Mouse (Mus musculus): Measurements from ENCODE around the gene G0s2. TPM values are rescaled to one million over a fixed set of nuclear protein-coding genes. Genes with fewer than 3 reads are reported as not detected.
A peak's percentile ranks its signal among the peaks of the same experiment; 100 is the strongest.

G0s2 gene
- polyA plus RNA-seq, 1 experiment from 2014 or later: 5.1 TPM

DNA sequence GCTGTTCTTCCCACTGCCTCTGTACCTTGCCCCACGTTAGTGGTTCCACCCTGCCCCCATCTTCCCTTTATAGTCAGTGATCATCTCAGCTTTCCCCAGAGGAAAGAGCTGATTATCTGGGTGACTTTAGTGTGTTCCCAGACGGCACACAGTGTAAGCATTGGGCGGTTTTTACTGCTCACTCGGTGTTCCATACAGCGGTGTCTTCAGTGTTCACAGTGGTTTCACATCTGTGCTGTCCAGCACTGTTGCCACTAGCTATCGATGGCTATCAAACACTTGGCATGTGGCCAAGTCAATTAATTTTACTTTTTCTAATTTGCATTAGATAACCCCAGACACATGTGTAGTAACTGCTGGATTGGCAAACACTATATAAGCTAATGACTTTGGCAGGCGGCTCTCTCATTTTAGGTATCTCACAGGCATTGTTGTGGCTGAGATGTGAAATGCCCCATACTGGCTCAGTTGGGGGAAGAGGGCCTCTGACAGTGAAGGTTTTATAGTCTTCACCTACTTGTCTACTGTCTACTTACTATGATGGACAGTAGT lies 11.3 kb upstream of the G0s2 start:
- no peak overlapping the region for H3K4me3 ChIP-seq
- H3K27ac ChIP-seq (replicated peaks): no peak overlapping the region
- no peaks in the 10 kb centered on the region for H3K4me1 ChIP-seq
- no peak for ATAC-seq (replicated peaks)
- no peaks in the 10 kb centered on the region for H3K9me3 ChIP-seq
- 80% methylated on average over 7 of the region's 7 CpGs for WGBS
- no peaks in the 10 kb centered on the region for H3K36me3 ChIP-seq
- no peaks in the 10 kb centered on the region for H3K27me3 ChIP-seq
- no peak overlapping the region for H3K4me2 ChIP-seq (replicated peaks)
- H3K9ac ChIP-seq (replicated peaks): no peak overlapping the region

DNA sequence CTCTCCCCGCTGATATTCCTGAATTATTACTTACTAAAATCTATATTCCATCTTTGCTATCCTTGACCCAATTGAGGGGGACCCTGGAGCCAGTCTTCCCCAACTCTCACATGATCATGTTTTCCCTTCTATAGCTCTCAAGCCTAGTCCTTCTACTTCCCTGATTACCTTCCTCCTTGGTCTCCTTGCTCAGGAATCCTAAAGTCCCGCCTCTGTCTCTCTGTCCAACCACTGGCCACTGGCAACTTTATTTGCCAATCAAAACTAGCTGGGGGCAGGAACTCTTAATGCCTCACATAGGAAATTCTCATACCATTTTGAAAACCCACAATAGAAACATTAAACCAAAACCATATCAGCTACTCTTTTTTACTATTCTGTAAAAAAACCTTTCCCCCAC lies 8.3 kb upstream of the G0s2 start:
- Histone ChIP-seq H3K27ac (replicated peaks) (no peak overlapping the region), H3K9me3 (no peaks in the 10 kb centered on the region), H3K36me3 (no peaks in the 10 kb centered on the region), H3K4me1 (no peaks in the 10 kb centered on the region), H3K27me3 (no peaks in the 10 kb centered on the region), H3K4me2 (replicated peaks) (no peak overlapping the region), H3K4me3 (no peak overlapping the region), H3K9ac (replicated peaks) (no peak overlapping the region)
- ATAC-seq (replicated peaks): no peak
- WGBS: 92% methylated on average over 2 of the region's 2 CpGs

- H3K4me2 ChIP-seq (replicated peaks): no peak overlapping the region
- H3K27ac ChIP-seq (replicated peaks): no peak overlapping the region
- no peaks in the 10 kb centered on the region for H3K27me3 ChIP-seq
- no peaks in the 10 kb centered on the region for H3K4me1 ChIP-seq
- no peaks in the 10 kb centered on the region for H3K36me3 ChIP-seq
- no peak overlapping the region for H3K4me3 ChIP-seq
- H3K9me3 ChIP-seq: no peaks in the 10 kb centered on the region
- WGBS: 80% methylated on average over 4 of the region's 4 CpGs
- no peak for ATAC-seq (replicated peaks)
- H3K9ac ChIP-seq (replicated peaks): no peak overlapping the region
Observed at GRCm38 (mm10) chr1:193279492-193279891, 6.5 kb upstream of the G0s2 start.

DNA sequence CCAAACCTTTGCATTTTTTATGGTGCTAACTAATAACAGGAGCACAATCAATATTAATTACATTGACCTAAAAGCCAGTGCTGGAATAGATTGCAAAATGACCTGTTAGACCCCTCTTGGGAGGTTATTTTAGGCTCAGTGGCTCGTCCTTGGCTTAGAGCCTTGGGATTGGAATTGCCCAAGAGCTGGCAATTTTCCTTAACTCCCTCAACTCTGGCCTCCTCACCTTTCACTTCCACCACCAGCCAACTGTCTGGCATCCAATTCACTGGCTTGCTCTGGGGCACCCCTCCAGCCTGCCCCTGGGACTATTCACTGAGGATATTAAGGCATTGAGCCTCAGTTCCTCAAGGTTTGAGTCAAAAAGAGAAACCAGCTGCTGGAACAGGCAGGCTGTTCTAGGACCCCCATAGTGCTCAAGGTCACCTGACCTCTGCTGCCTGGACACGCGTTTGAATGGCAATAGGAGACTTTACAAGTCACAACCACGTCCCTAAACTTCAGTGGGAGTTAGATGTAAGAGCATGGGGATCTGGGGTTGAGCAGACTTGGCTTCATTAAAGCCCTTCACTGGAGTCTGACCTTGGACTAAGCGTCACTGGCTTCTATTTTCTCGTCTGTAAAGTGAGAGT lies 5.5 kb upstream of the G0s2 start:
- Histone ChIP-seq H3K9me3 (no peaks in the 10 kb centered on the region), H3K9ac (replicated peaks) (no peak overlapping the region), H3K27me3 (no peaks in the 10 kb centered on the region), H3K36me3 (no peaks in the 10 kb centered on the region), H3K27ac (replicated peaks) (no peak overlapping the region), H3K4me3 (no peak overlapping the region), H3K4me2 (replicated peaks) (no peak overlapping the region), H3K4me1 (no peaks in the 10 kb centered on the region)
- no peak for ATAC-seq (replicated peaks)
- WGBS: 51% methylated on average over 6 of the region's 6 CpGs

- Histone ChIP-seq H3K27me3 (no peaks in the 10 kb centered on the region), H3K9ac (replicated peaks) (no peak overlapping the region), H3K9me3 (no peaks in the 10 kb centered on the region), H3K27ac (replicated peaks) (no peak overlapping the region), H3K4me1 (peaks cover 12% of the 10 kb centered on the region), H3K36me3 (no peaks in the 10 kb centered on the region), H3K4me2 (replicated peaks) (no peak overlapping the region), H3K4me3 (no peak overlapping the region)
- no peak for ATAC-seq (replicated peaks)
- WGBS: 87% methylated on average over 8 of the region's 8 CpGs
Observed at GRCm38 (mm10) chr1:193274407-193275071, 1.5 kb upstream of the G0s2 start.

- Histone ChIP-seq H3K9ac (replicated peaks) (peak overlapping the region; percentile 33), H3K27me3 (no peaks in the 10 kb centered on the region), H3K4me3 (peak overlapping the region; percentile 29), H3K27ac (replicated peaks) (peak overlapping the region; percentile 58), H3K9me3 (no peaks in the 10 kb centered on the region), H3K4me2 (replicated peaks) (peak overlapping the region; percentile 44), H3K4me1 (peaks cover 12% of the 10 kb centered on the region), H3K36me3 (no peaks in the 10 kb centered on the region)
- 15% methylated on average over 24 of the region's 24 CpGs for WGBS
- ATAC-seq (replicated peaks): peak; percentile 64
Observed at GRCm38 (mm10) chr1:193272137-193272915, 691 bp downstream of the G0s2 start.

DNA sequence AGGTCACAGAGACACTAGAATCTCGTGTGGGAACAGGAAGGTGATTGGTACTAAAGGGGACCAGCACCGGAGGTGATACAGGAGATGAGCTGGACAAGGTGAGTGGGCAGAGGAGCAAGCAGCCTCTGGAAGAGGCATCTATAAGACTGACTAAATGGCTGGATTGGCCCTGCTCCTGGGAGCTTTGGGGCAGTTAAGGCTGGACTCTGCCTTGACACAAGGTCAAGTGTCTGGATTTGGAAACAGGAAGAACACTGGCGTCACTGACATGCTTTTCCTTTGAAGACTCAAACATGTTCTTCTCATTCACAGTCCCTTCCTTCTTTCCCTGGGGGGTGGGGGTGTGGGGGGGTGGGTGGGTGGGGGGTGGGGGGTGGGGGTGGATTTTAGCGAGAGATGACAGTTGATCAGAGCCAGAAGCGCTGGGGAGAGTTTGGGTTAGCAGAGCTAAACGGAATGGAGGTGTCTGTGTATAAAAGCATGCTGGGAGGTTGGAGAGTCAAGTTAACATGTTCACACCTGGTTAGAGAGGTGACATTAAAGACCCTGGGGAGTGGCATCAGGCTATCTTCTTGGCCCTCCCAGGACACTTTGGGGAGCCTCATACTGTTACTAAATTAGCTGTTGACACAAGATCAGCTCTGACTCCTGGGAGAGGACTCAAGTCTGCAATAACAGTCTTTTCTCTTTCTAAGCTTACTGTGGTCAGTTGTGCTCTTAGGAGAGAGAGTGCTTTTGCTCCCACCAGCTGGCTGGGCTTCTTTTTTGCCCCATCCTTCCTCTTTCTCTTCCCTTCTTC lies 1.9 kb downstream of the G0s2 start:
- Histone ChIP-seq H3K36me3 (no peaks in the 10 kb centered on the region), H3K4me1 (peaks cover 12% of the 10 kb centered on the region), H3K9ac (replicated peaks) (no peak overlapping the region), H3K27ac (replicated peaks) (no peak overlapping the region), H3K9me3 (no peaks in the 10 kb centered on the region), H3K4me2 (replicated peaks) (no peak overlapping the region), H3K4me3 (no peak overlapping the region), H3K27me3 (no peaks in the 10 kb centered on the region)
- ATAC-seq (replicated peaks): no peak
- WGBS: 68% methylated on average over 6 of the region's 6 CpGs

DNA sequence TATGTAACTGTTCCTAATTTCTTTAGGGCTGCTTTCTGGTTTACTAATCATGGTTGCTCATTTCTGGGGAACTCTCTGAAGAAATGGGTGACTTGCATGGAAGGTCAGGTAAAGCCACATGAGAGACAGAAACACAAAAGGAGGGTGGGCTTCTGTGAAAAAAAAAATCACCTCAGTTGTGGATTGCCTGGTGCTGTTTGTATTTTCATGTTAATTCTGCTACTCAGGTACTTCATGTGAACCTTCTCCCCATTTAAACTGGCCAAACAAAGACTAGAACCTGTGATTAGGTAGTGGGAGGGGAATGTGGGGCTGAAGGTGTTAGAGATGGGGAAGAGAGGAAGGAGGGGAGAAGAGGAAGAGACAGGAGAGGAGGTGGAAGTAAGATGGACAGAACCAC lies 7.3 kb downstream of the G0s2 start:
- Histone ChIP-seq H3K9ac (replicated peaks) (no peak overlapping the region), H3K4me2 (replicated peaks) (no peak overlapping the region), H3K4me3 (no peak overlapping the region), H3K27me3 (no peaks in the 10 kb centered on the region), H3K36me3 (no peaks in the 10 kb centered on the region), H3K4me1 (no peaks in the 10 kb centered on the region), H3K27ac (replicated peaks) (no peak overlapping the region), H3K9me3 (no peaks in the 10 kb centered on the region)
- ATAC-seq (replicated peaks): no peak

GRCm38 (mm10) chr1:193263955-193264598 lies 8.9 kb downstream of the G0s2 start, which contains the start of gene Hsd11b1:
Gene Hsd11b1, minus strand, starts transcription at chr1:193264075.
- no peak within 1 kb of the TSS for H3K4me2 ChIP-seq (replicated peaks)
- no peaks in the 10 kb centered on the region for H3K36me3 ChIP-seq
- WGBS: 65% methylated on average over 5 of the region's 5 CpGs
- no peaks in the 10 kb centered on the region for H3K4me1 ChIP-seq
- peak within 1 kb of the TSS; percentile 41; the same call in 1 of the 2 replicates for H3K27ac ChIP-seq (replicated peaks)
- H3K9ac ChIP-seq (replicated peaks): no peak within 1 kb of the TSS
- H3K27me3 ChIP-seq: no peaks in the 10 kb centered on the region
- H3K9me3 ChIP-seq: no peaks in the 10 kb centered on the region
- ATAC-seq (replicated peaks): no peak
- no peak within 1 kb of the TSS for H3K4me3 ChIP-seq

DNA sequence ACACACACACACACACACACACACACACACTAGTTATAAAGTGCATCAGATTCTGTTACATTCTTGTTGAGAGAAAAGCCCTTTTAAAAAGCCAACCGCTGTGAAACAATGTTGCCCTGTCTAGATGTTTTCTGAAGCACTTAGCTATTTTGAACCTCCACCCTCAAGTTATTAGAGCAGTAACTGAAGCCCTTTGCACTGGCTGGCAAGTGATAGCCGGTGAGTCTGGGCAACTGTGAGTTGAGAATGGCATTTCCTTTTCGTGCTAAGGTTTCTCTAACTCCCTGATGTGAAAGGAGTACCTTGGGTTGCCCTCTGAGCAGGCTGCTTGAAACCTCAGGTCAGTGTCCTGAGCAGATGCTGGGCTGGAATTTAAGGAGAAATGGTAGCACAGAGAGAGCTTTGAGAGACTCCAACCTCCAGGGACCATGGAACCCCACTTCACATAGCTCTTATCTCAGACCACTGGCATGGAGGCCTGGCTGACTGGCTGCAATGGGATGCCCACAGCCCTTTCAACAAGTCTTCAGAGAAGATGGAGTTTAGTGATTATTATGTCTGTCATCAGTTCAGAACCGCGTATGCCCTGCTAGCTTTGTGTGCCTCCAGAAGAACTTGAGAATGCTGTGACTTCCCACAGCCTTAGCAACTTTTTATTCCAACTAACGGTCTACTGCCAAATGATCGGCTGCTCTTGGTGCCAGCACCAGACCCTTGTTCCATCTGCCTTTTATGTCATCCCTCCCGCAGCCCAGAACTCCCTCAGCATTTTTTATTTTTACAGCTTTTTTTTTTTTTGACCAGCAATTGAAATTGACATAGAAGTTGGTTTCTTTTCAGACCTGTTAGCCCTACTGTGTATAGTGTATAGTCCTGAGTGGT lies 9.8 kb downstream of the G0s2 start:
- no peaks in the 10 kb centered on the region for H3K9me3 ChIP-seq

More for the DNA sequence above, 9.8 kb downstream of the G0s2 start:
- no peaks in the 10 kb centered on the region for H3K4me1 ChIP-seq
- WGBS: 68% methylated on average over 8 of the region's 8 CpGs
- H3K27ac ChIP-seq (replicated peaks): peak overlapping the region; percentile 41; the same call in 1 of the 2 replicates
- ATAC-seq (replicated peaks): no peak
- no peak overlapping the region for H3K4me3 ChIP-seq
- no peaks in the 10 kb centered on the region for H3K36me3 ChIP-seq
- no peaks in the 10 kb centered on the region for H3K27me3 ChIP-seq
- no peak overlapping the region for H3K9ac ChIP-seq (replicated peaks)
- H3K4me2 ChIP-seq (replicated peaks): no peak overlapping the region
